Mouse (Mus musculus) small intestine, adult 2 months (tissue): Measurements from ENCODE around the gene Hs2st1.

Experiments used
- CTCF ChIP-seq: fragments of 200-500 bp; IDR thresholded peaks from 2 replicates; pipeline ENCODE4 v1.5.1; 2012; ENCODE audit warnings: low read depth, mild to moderate bottlenecking, control low read depth, inconsistent platforms, low read length, moderate library complexity, mixed read lengths; ENCODE audit not compliant: insufficient replicate concordance, insufficient read length; ENCODE audit errors: extremely low read depth
- POLR2A ChIP-seq: fragments of 200-500 bp; IDR thresholded peaks from 2 replicates; pipeline ENCODE4 v1.6.1; 2012; ENCODE audit warnings: low read depth, mild to moderate bottlenecking, control low read depth, inconsistent platforms, low read length, moderate library complexity

- TF ChIP-seq CTCF (no peak), POLR2A (no peak)
These were observed 158.9 kb downstream of the Hs2st1 start for GRCm38 (mm10) chr3:144411051-144411542.
